Mouse (Mus musculus) erythroblast, adult 5-6 weeks (primary cell): Measurements from ENCODE around the gene Tmc5. TPM values are rescaled to one million over a fixed set of nuclear protein-coding genes. Genes with fewer than 3 reads are reported as not detected.
A peak's percentile ranks its signal among the peaks of the same experiment; 100 is the strongest.

Experiments used
- ATAC-seq: replicated peaks from 2 replicates; pipeline ENCODE4 v1.8.0; 2016; ENCODE audit warnings: moderate number of reproducible peaks, mild to moderate bottlenecking, moderate TSS enrichment, inconsistent platforms; ENCODE audit not compliant: poor library complexity, low FRiP score, severe bottlenecking
- total RNA-seq, 2 experiments: library from RNA; stranded (forward) in 1 of 2; stranded (reverse) in 1 of 2; fragments of 150-400 nt in 1 of 2; fragments of 200-764, 138-1000 nt in 1 of 2; gene quantifications; 2 replicates each; pipeline versions ENCODE4 v1.2.3 to v1.2.4; 2015 to 2017; ENCODE audit warnings: low replicate concordance in 2 of 2

Tmc5 gene
- total RNA-seq (2015; ENCODE audit: low replicate concordance): not detected in 2 replicates
- total RNA-seq (2017; ENCODE audit: low replicate concordance): not detected in 2 replicates

DNA sequence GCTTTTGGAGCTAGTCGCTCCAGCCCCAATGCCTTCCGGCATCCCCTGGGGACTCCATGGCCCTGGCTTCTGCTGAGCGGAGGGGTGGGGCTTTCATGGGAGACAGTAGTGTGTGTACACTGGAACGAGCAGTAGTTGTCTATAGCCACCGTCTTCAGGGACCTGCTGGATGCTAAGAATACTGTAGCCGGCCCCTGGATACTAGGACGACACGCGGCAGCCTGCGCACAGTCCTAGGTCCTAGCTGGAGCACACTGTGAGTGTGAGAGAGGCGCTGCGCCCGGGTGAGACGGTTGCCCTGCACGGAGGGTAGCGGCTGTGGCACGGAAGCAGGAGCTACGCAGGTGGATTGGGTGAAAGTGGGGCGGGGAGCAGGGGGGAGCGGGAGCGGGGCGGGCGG is at the start of gene Tmc5:
TSS of gene Tmc5 (plus strand) at position 97 of the 400 bp plus-strand sequence.
- no peak for ATAC-seq

DNA sequence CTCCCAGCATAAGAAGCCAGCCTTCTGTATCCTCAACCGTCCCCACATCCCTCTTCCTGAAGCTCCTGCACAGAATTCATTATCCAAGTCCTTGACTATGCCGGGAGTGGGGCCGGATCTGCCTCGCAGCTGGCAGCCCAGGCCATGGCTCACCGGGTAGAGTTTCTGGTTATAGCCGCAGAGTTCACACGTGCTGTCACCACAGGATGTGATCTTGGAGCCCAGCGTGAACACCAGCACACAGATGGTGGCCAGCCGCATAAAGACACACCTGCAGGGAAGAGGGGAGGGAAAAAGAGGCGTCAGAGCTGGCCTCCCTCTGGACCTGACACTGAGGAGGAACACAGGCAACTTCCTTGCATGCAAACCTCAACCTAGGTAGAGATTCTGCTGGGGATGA is 49.6 kb upstream of the Tmc5 start:
- ATAC-seq: no peak

DNA sequence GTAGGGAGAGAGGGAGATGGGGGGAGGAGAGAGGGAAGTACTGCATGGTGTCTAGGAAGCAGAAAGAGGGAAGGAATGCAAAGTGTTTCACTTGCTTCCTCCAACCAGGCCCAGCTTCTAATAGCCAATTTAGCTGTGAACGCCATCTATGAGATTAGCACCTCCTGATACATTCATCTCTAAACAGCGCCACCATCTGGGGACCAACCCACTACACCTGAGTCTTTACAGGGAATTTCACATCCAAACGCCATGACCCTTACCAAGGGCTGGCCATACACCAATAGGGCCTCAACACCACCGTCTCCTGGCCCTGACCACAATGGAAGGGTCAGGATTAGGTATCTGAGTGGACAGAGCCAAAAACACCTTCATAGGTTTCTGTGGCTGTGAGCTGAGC is 43.2 kb upstream of the Tmc5 start:
- ATAC-seq: no peak

DNA sequence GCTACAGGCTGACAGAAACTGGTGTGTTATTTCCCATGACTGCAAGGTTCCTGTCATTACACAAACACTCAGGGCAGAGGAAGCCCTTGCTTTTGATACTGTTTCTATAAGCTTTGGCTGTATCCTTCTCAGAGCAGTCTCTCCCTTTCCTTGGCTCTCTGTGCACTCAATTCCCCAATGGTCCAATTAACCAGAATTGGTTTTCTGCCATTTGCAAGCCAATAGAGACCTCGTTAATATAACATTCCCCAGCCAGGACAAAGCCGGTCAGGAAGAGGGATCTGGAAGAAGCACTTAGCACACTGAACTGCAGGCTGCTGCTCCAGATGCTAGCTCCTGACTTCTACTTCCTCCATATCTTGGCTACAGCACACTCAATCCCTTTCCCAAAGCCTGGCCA is 42.8 kb upstream of the Tmc5 start:
- no peak for ATAC-seq

DNA sequence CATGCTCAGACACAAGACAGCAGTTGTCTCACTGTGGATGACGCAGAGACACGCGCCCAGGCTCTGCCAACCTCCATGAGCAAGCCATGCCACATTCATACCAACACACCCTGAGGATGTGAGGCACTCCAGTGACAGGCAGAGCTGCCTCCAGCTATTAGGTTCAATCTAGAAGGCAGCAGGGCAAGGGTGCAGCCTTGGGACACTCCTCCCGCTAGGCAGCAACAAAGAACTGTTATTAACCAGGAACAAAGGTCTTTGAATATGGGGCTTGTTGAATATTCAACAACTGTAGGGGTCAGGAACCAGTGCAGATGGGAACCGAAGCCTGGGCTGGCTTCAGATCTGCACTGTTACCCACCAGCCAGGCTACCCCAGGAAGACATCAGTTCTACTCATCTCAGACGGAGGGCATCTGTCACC is 28.0 kb upstream of the Tmc5 start:
- no peak for ATAC-seq

DNA sequence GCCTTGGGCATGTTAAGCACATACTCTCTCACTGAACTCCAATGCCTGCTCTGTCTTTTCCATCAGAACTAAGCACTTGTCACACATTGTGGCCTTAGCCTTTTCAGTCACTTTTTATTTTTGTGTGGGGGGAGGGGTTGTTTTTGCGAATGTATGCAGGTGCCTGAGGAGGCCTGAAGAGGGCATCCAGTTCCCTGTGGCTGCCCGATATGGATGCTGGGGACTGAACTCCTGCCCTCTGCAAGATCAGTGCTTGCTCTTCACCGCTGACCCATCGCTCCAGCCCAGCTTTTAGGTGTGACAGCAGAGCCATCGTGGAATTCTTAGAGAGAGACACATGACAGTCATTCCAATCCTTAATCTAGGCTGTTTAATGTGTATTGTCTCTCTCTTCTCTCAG is 25.7 kb upstream of the Tmc5 start:
- ATAC-seq: no peak

DNA sequence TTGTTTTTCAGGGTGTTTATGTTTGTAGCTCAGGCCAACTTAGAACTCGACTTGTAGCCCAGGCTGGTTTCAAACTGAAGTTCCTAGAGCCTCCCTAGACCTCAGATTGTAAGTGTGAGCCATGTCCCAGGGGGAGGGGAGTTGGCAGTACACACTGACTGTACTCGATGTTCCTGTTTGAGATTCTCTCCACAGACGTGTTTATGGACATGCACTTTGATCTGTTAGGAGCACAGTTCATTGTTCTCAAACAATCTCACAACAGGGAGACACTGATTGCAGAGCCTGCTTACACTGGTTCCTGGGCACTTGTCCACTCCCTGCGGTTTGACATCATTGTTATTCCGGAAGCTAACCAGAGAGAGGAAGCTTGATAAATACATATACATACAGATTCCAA is 25.1 kb upstream of the Tmc5 start:
- no peak for ATAC-seq

DNA sequence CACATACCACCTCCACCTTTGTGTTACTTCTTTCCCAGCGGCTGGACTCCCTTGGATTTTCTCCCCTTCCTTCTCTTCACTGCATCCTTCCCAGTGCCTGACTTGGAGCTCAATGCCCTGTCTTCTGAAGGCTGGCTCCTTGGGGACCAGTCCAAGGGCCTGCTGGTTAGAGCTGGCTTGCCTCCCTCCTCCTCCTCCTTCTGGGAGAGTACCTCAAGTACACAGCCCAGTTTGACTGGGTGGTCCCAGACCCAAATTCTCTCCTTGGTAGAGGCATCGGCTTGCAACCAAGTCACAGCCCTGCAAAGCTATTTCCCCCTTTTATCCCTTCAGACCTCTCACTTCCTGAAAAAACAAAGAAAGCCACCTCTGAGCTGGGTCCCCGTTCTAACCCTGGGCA is 18.8 kb upstream of the Tmc5 start:
- no peak for ATAC-seq

DNA sequence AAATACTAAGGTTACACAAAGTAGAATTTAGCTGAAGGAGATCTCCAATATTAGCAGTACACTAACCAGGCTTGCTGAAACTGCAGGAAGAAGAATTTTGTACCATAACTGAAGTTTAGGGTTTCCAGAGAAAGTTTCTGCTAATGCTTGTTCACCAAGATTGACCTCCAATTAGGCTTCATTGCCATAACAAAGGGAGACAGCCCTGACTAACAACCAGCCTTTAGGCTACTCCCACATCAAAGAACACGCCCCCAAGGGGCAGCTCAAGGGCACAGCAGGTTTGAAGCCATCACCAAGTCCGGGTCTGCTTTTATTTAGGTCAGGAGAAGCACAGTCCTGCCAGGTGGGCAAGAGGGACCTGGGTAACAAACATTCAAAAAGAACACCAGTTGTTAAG is 17.2 kb upstream of the Tmc5 start:
- ATAC-seq: no peak

DNA sequence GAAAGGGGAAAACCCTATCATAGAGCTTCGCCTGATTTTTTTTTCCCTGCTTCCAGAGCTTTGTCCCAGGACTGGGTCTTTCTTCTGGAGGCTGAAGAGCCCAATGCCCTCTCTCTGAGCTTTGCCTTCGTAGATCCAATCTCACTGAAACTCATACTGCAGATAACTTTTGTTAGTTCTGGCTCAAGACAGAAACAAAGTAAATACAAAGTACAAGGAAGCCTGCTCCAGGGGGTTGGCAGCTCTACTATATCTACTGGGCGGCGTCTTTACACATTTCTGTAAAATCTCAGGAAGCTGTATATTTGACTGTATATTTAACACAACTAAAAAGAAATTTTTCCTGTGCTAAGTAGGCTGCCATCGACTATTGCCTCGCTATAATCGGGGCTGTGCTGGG is 13.3 kb upstream of the Tmc5 start:
- no peak for ATAC-seq

DNA sequence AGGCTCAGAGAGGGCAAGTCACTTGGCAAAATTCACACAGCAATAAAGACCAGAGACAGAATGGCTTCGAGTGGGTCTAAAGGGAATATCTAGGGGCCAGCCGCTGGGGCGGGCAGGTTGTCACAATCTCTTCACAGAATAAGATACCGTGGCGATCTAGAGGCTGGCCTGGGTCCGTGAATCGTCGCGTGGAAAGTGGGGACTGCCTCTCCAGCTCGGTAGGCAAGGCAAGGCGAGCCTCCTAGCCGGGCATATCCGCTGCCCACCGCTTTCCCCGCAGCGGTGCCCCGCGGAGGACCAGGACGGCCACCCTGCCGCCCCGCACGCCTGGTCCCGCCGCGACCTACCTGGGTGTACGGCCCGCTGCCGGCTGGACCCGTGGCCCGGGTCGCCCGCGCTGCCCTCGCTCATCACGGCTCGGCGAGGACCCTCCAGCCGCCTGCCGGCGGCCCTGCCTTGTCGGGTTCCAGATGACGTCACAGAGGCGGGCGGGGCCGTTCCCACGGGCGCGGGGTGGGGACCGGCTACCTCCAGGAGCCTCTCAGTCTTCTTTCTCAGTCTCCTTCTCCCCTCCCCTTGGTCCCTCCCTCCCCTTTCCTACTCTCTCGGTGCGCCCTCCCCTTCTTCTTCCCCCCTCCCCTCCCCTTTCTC is 12.7 kb upstream of the Tmc5 start, which contains the start of gene Tmc7:
TSS of gene Tmc7 (minus strand) at position 480 of the 651 bp plus-strand sequence.
- ATAC-seq: no peak

DNA sequence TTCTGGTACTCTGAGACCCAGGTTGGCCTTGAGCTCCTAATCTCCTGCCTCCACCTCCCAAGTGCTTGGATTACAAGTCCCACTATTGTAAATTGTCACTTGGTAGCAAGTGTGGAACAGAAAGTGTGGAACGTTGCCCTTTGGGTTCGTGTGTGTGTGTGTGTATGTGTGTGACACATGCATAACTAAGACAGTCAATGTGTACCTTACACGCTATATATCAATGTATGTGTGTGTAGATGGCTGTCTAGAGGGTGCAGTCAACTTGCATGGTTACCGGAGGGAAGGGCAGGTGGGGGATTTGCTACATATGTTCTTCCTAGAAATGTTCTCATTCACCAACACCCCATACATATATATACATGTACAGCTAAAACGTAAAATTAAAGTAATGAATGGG is 12.2 kb upstream of the Tmc5 start:
- no peak for ATAC-seq

DNA sequence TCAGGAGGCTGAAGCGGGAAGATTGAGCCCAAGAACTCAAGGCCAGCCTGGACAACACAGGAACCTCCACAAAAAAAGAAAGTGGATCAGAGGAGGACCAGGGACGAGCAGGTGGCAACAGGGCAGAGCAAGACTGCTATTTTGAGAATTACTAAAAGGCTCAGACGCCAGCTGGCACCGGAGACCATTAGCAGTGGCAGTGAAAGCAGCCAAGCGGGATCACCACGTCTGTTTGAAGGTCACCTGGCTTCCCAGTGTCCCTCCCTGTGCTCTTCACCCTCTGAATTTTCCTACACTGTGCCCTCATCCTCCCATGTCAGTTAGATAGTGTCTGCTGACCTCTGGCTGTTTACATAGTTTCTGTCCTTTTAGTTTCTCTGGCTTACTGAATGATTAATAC is 11.2 kb upstream of the Tmc5 start:
- no peak for ATAC-seq

DNA sequence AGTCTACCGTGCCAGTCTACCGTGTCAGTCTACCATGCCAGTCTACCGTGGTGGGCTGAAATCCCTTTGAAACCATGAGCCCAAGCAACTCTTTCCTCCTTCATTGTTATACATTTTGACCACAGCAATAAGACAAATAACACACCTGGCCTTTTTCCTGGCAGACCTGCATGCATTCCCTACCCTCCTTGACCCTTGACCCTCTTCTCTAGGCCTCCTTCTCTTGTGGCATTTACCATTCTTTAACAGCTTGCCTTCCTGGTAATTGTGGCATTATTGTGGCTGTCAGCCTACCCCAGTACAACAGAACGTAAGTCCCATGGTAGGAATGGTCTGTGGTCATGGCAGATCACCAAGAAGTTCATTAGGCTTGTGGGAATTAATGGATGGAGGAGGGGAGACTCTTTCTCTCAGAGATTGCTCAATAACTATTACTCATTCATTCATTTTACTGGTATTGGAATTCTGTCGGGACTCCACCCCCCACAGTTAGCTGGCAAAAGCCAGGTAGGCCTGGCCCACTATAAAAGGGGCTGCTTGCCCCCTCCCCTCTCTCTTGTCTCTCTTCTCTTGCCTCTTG is 6.3 kb upstream of the Tmc5 start:
- no peak for ATAC-seq

DNA sequence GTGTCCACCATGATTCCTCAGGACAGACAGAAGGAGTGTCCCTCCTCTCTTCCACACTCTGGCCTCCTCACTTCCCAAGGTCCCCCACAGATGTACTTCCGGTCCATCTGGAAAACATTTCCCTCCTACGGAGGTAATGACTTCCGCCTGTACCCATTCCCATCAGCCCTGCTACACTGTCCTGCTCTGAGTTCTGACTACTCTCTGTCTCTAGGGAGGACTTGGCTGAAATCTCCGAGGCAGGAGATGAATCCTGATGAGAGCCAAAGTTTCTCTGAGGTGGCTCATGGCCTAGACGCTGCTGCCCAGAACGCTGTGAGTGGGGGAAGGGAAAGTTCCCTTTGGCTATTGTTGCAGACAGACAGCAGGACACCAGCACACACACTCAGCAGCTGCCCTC is 5.0 kb upstream of the Tmc5 start:
- no peak for ATAC-seq

DNA sequence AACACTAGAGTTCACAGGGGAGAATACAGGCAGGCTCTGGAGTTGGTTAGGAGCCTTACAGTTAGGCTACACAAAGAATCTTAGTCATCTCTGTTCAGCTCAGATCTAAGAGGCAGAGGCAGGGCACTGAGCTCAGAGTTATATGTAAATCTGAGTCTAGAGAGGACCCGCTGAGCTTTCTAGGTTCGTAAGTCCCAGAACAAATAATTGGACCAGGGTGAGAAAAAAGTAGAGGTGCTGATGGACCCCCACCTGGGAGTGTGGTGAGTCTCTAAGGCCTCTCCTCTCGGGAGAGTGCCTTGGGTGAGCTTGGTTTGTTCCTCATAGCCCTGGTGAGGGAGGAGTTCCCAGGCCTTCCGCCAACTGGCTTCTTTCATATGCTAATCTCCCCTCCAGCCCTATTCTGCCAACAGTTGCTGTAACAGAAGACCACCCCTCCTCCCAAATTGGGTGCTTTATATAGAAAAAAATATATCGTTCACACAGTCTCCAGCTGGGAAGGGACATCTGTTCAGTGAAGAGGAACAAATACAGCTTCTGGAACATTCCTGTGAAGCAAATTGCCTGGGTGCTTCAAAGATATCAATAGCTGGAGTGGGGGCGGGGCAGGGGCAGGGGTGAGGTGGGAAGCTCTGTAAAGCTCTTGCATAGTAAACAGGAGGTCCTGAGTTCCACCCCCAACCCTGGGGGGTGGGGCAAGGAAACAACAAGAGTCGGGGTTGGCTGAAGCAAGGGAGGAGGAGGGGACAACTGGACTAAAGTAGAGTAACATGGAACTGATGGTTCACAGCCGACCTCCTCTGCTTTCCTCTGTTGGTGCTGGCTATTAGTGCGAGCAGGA is 3.3 kb upstream of the Tmc5 start:
- no peak for ATAC-seq

DNA sequence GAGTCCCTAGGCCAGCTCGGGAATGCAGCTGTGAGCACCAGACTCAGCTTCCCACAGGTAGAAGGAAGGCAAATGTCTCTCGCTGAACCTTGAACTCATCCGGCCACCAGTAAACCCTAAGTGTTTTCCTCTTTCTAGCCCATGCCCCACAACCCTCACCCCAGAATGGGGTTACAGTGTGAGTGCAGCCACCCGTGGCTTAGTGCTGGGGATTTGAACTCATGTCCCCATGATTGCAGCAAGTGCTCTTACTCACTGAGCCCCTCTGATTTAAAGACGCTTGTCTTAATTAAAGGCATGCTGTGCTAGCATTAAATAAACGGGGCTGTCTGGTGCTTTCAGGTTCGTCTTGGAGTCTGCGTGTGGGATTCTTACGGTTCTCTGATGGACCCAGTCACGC is 2.5 kb upstream of the Tmc5 start:
- no peak for ATAC-seq

DNA sequence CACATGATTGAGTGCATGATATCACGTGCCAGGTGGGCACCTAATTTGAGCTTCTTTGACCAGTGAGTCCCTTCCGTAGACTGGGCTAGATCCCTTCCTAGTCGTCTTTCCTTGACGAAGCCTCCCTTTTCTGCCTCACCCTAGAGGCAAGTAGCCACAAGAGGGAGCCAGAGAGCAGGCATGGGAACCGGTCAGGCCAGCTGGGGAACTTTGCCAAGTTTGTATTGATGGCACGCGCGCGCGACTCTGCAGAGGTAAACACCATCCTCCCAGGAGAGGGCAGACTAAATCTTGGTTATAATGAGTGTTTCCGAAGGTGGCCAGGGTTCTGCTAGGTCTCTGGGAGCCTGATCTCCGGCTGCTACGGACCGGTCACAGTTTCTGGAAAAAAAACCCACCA is 1.9 kb upstream of the Tmc5 start:
- peak; percentile 71 for ATAC-seq

DNA sequence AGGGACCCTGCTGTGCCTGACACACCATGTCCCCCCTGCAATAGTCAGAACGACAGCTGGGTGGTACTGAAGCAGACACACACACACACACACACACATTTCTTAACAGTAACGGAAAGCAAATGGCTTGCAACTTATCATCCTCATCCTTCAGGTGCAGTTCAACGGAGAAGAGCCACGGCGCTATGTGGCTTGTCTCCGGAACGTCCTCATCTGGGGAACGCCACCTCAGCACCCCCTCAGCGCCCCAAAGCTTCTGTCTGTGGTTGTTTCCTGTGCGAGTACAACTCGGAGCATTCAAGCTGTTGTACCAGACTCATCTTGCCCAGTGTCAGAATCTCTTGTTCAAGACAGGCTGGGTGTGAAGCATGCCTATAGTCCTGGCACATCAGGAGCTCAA is 826 bp upstream of the Tmc5 start:
- no peak for ATAC-seq

DNA sequence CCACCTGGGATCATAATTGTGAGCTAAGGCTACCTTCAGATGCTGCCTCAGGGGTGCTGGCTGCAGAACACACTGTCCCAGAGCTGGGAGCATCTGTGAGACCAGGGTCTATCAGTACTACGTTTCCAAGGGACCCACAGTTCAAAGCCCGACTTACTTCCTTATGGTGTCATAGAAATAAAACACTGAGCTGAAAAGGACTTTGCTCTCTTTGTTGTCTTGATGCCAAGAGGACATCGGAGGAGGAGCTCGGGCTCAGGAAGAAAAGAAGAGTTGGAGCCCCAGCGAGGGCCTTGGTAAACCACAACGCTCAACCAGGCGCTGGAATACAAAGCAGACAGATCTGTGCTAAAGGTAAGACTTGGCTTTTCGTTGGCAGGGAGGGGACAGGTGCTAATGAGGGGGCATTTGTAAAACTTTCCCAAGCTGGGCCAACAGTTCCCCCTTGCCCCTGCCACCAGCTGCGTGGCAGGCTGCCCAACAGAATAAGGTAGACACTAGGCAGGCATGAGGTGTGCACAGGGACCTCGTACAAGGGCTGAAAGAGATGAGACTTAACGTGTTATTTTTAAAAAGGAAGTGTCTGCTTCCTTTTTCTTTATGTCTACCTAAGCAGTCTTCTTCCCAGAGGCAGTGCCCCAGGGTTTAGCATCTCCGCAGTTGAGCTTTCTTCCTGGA is 3.0 kb downstream of the Tmc5 start:
- no peak for ATAC-seq
